Mouse (Mus musculus) central nervous system, embryonic 18 days (tissue): Measurements from ENCODE around the gene Prps1. TPM values are rescaled to one million over a fixed set of nuclear protein-coding genes. Genes with fewer than 3 reads are reported as not detected.

Source experiments
- polyA plus RNA-seq: library from polyadenylated mRNA; depleted of rRNA; stranded (reverse); fragments of >200 nt; gene quantifications from 2 replicates; pipeline ENCODE4 v1.2.3, GENCODE M21; 2012; rRNA removed

Prps1 gene
- 47.6 and 50.3 TPM in 2 replicates for polyA plus RNA-seq

GRCm38 (mm10) chrX:140456279-140456731, at the start of gene Prps1:
Gene Prps1 (plus strand): TSS chrX:140456613.

Other genes starting within 250 kb of the Prps1 start
- gene Frmpd3, start 114.3 kb upstream of the Prps1 start, polyA plus RNA-seq: 7.0 and 7.2 TPM in 2 replicates
- 62.7 and 67.1 TPM in 2 replicates for gene Tsc22d3, start 144.0 kb downstream of the Prps1 start, polyA plus RNA-seq
- gene Mid2, start 208.0 kb downstream of the Prps1 start, polyA plus RNA-seq: 12.3 and 13.2 TPM in 2 replicates